In the genomic region with DNA sequence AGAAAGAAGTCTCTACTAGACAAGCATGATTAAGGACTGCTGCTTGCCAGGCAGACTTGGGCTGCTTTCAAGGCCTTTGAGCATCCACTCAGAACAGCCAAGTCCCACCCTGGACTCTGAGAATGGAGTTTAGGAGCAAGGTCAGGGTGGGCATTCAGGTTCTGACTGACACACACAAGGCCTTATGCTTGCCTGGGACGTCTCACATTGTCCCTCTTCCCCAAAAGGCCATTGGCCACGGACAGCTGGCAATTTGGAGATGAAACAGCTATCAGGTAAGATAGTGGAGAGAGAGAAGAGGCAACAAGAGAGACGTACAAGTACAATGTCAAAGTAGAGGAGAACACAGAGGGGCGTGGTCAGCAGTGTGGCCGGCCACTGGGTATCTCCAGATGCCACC, we compare ENCODE assay signal across 22 mouse cellular contexts.
"Had no signal": no experiment of that assay in that cellular context is flagged by ENCODE, and none has a peak within 500 bp of the region (broad histone marks: within the 10 kb centered on the region; RNA-seq: fewer than 3 reads in every experiment).

No protein-coding gene starts in this region.

- H3K4me2 ChIP-seq: kidney, embryonic 15.5 days; limb, embryonic 13.5 days; liver, embryonic 12.5 days; liver, embryonic 15.5 days; lung, embryonic 15.5 days; midbrain, embryonic 15.5 days; neural tube, embryonic 12.5 days; neural tube, embryonic 15.5 days had no signal

- H3K9ac ChIP-seq: kidney, embryonic 15.5 days; limb, embryonic 13.5 days; liver, embryonic 12.5 days; liver, embryonic 15.5 days; lung, embryonic 15.5 days; midbrain, embryonic 15.5 days; neural tube, embryonic 12.5 days; neural tube, embryonic 15.5 days had no signal

- ATAC-seq: inflammation-experienced regulatory T-cells, adult 6 months; intestine, embryonic 16.5 days; liver, embryonic 12.5 days; midbrain, embryonic 15.5 days had no signal

- H3K27me3 ChIP-seq: kidney, embryonic 15.5 days; limb, embryonic 13.5 days; midbrain, embryonic 15.5 days; neural tube, embryonic 12.5 days; neural tube, embryonic 15.5 days had no signal

- H3K27ac ChIP-seq: kidney, embryonic 15.5 days; layer of hippocampus, adult 2 months; limb, embryonic 10.5 days; limb, embryonic 13.5 days; liver, embryonic 12.5 days; liver, embryonic 15.5 days; lung, embryonic 15.5 days; midbrain, embryonic 10.5 days; midbrain, embryonic 15.5 days; neural tube, embryonic 12.5 days; neural tube, embryonic 15.5 days had no signal

- H3K36me3 ChIP-seq: kidney, embryonic 15.5 days; limb, embryonic 10.5 days; limb, embryonic 13.5 days; liver, embryonic 12.5 days; liver, embryonic 15.5 days; lung, embryonic 15.5 days; midbrain, embryonic 10.5 days; midbrain, embryonic 15.5 days; neural tube, embryonic 12.5 days; neural tube, embryonic 15.5 days had no signal

- H3K4me1 ChIP-seq: lung, embryonic 15.5 days; neural tube, embryonic 12.5 days; neural tube, embryonic 15.5 days had no signal

- H3K4me3 ChIP-seq: kidney, embryonic 15.5 days; layer of hippocampus, adult 2 months; limb, embryonic 10.5 days; limb, embryonic 13.5 days; liver, embryonic 12.5 days; liver, embryonic 15.5 days; lung, embryonic 15.5 days; megakaryocyte, embryonic 14.5 days; midbrain, embryonic 10.5 days; midbrain, embryonic 15.5 days; neural tube, embryonic 12.5 days; neural tube, embryonic 15.5 days had no signal

- H3K9me3 ChIP-seq: kidney, embryonic 15.5 days; limb, embryonic 10.5 days; limb, embryonic 13.5 days; liver, embryonic 12.5 days; liver, embryonic 15.5 days; lung, embryonic 15.5 days; midbrain, embryonic 10.5 days; midbrain, embryonic 15.5 days; neural tube, embryonic 12.5 days; neural tube, embryonic 15.5 days had no signal

- DNase-seq: kidney, postnatal 14 days; layer of hippocampus, adult 9-11 months; liver; lung, adult 18-20 months; lung, postnatal 10 days; lung, postnatal 36 days; right cerebral cortex, adult 18-20 months; thymus, postnatal 25 days had no signal
